Mouse (Mus musculus): Measurements from ENCODE around the gene Ntm.

Gene Ntm

GRCm38 (mm10) chr9:29791199-29791915, 171.6 kb downstream of the Ntm start:
- DNase-seq: no peak

GRCm38 (mm10) chr9:29790017-29790416, 172.9 kb downstream of the Ntm start:
- no peak for DNase-seq

- no peak for DNase-seq
These were observed 174.1 kb downstream of the Ntm start for GRCm38 (mm10) chr9:29788855-29789254.

- DNase-seq: no peak
These were observed 175.5 kb downstream of the Ntm start for GRCm38 (mm10) chr9:29787408-29787807.

GRCm38 (mm10) chr9:29782697-29783096, 180.2 kb downstream of the Ntm start:
- DNase-seq: no peak

- no peak for DNase-seq
These were observed 183.2 kb downstream of the Ntm start for GRCm38 (mm10) chr9:29779739-29780138.

- no peak for DNase-seq
These were observed 186.0 kb downstream of the Ntm start for GRCm38 (mm10) chr9:29776951-29777350.

GRCm38 (mm10) chr9:29776542-29776941, 186.4 kb downstream of the Ntm start:
- DNase-seq: no peak

GRCm38 (mm10) chr9:29776030-29776429, 186.9 kb downstream of the Ntm start:
- no peak for DNase-seq

GRCm38 (mm10) chr9:29772625-29773388, 190.1 kb downstream of the Ntm start:
- no peak for DNase-seq

- DNase-seq: no peak
These were observed 191.1 kb downstream of the Ntm start for GRCm38 (mm10) chr9:29771870-29772269.

GRCm38 (mm10) chr9:29771071-29771785, 191.7 kb downstream of the Ntm start:
- no peak for DNase-seq

GRCm38 (mm10) chr9:29769361-29769760, 193.6 kb downstream of the Ntm start:
- DNase-seq: no peak

- no peak for DNase-seq
These were observed 196.7 kb downstream of the Ntm start for GRCm38 (mm10) chr9:29765990-29766980.

GRCm38 (mm10) chr9:29763338-29763737, 199.6 kb downstream of the Ntm start:
- no peak for DNase-seq

- no peak for DNase-seq
These were observed 200.9 kb downstream of the Ntm start for GRCm38 (mm10) chr9:29761952-29762586.

GRCm38 (mm10) chr9:29761511-29761910, 201.4 kb downstream of the Ntm start:
- no peak for DNase-seq

- no peak for DNase-seq
These were observed 203.0 kb downstream of the Ntm start for GRCm38 (mm10) chr9:29759940-29760339.

- no peak for DNase-seq
These were observed 203.9 kb downstream of the Ntm start for GRCm38 (mm10) chr9:29759060-29759459.

GRCm38 (mm10) chr9:29754374-29754773, 208.6 kb downstream of the Ntm start:
- DNase-seq: no peak

- no peak for DNase-seq
These were observed 211.5 kb downstream of the Ntm start for GRCm38 (mm10) chr9:29751396-29751795.

All from B cell, adult 2 months (primary cell).